Mouse (Mus musculus): Measurements from ENCODE around the gene Clec2d. TPM values are rescaled to one million over a fixed set of nuclear protein-coding genes. Genes with fewer than 3 reads are reported as not detected.
"Not testable (repeated sequence)": the region's sequence is repeated elsewhere in the genome, so short reads cannot be mapped to it uniquely, and the experiment has no call there.

Gene Clec2d
- polyA plus RNA-seq, 1 experiment from 2014 or later = not detected

- Histone ChIP-seq H3K4me1 (0 out of 2 replicates have a peak, but pooled peaks cover 7% of the 10 kb centered on the region), H3K4me3 (no peak overlapping the region), H3K36me3 (replicated peaks) (no peaks in the 10 kb centered on the region), H3K27me3 (replicated peaks; ENCODE audit: low read depth, poor library complexity, severe bottlenecking) (no peaks in the 10 kb centered on the region), H3K27ac (replicated peaks) (no peak overlapping the region), H3K9me3 (no peaks in the 10 kb centered on the region)
- DNase-seq (ENCODE audit: low spot score) = no peak
- WGBS = 91% methylated on average over 2 of the region's 2 CpGs
Observed at GRCm38 (mm10) chr6:129179281-129179680, 1.1 kb upstream of the Clec2d start.

- 75% methylated on average over 1 of the region's 1 CpGs for WGBS
- H3K27ac ChIP-seq (replicated peaks); H3K27me3 ChIP-seq (replicated peaks; ENCODE audit: low read depth, poor library complexity, severe bottlenecking); H3K4me3 ChIP-seq; H3K4me1 ChIP-seq; H3K9me3 ChIP-seq; H3K36me3 ChIP-seq (replicated peaks); DNase-seq (ENCODE audit: low spot score): not testable (repeated sequence)
Observed at GRCm38 (mm10) chr6:129179831-129180230, 584 bp upstream of the Clec2d start.

GRCm38 (mm10) chr6:129181249-129181648, 834 bp downstream of the Clec2d start:
- 7% methylated on average over 1 of the region's 1 CpGs for WGBS
- peak overlapping the region; percentile 86 for H3K27ac ChIP-seq (replicated peaks)
- H3K4me3 ChIP-seq = peak overlapping the region; percentile 52
- H3K4me1 ChIP-seq = 0 out of 2 replicates have a peak, but pooled peaks cover 7% of the 10 kb centered on the region
- no peaks in the 10 kb centered on the region for H3K27me3 ChIP-seq (replicated peaks; ENCODE audit: low read depth, poor library complexity, severe bottlenecking)
- H3K36me3 ChIP-seq (replicated peaks) = no peaks in the 10 kb centered on the region
- DNase-seq (ENCODE audit: low spot score) = no peak
- no peaks in the 10 kb centered on the region for H3K9me3 ChIP-seq

GRCm38 (mm10) chr6:129181683-129182082, 1.3 kb downstream of the Clec2d start:
- no peaks in the 10 kb centered on the region for H3K9me3 ChIP-seq
- DNase-seq (ENCODE audit: low spot score) = no peak
- 0 out of 2 replicates have a peak overlapping the region, but pooled peaks have one; percentile 16 for H3K4me3 ChIP-seq
- H3K27me3 ChIP-seq (replicated peaks; ENCODE audit: low read depth, poor library complexity, severe bottlenecking) = no peaks in the 10 kb centered on the region
- no peaks in the 10 kb centered on the region for H3K36me3 ChIP-seq (replicated peaks)
- 0 out of 2 replicates have a peak, but pooled peaks cover 7% of the 10 kb centered on the region for H3K4me1 ChIP-seq
- no peak overlapping the region for H3K27ac ChIP-seq (replicated peaks)

GRCm38 (mm10) chr6:129182518-129182917, 2.1 kb downstream of the Clec2d start:
- Histone ChIP-seq H3K27me3 (replicated peaks; ENCODE audit: low read depth, poor library complexity, severe bottlenecking) (no peaks in the 10 kb centered on the region), H3K27ac (replicated peaks) (no peak overlapping the region), H3K4me1 (0 out of 2 replicates have a peak, but pooled peaks cover 7% of the 10 kb centered on the region), H3K9me3 (no peaks in the 10 kb centered on the region), H3K36me3 (replicated peaks) (no peaks in the 10 kb centered on the region), H3K4me3 (no peak overlapping the region)
- WGBS = 65% methylated on average over 1 of the region's 1 CpGs
- no peak for DNase-seq (ENCODE audit: low spot score)

- H3K9me3 ChIP-seq; H3K4me3 ChIP-seq; DNase-seq (ENCODE audit: low spot score); H3K4me1 ChIP-seq; H3K27ac ChIP-seq (replicated peaks); H3K27me3 ChIP-seq (replicated peaks; ENCODE audit: low read depth, poor library complexity, severe bottlenecking); H3K36me3 ChIP-seq (replicated peaks): not testable (repeated sequence)
- WGBS = 84% methylated on average over 4 of the region's 4 CpGs
Observed at GRCm38 (mm10) chr6:129184001-129184400, 3.6 kb downstream of the Clec2d start.

GRCm38 (mm10) chr6:129184788-129185187, 4.4 kb downstream of the Clec2d start:
- H3K36me3 ChIP-seq (replicated peaks) = no peaks in the 10 kb centered on the region
- WGBS = 87% methylated on average over 5 of the region's 5 CpGs
- no peak overlapping the region for H3K27ac ChIP-seq (replicated peaks)
- no peaks in the 10 kb centered on the region for H3K9me3 ChIP-seq
- H3K4me3 ChIP-seq = no peak overlapping the region
- DNase-seq (ENCODE audit: low spot score) = no peak
- no peaks in the 10 kb centered on the region for H3K27me3 ChIP-seq (replicated peaks; ENCODE audit: low read depth, poor library complexity, severe bottlenecking)
- 0 out of 2 replicates have a peak, but pooled peaks cover 7% of the 10 kb centered on the region for H3K4me1 ChIP-seq

GRCm38 (mm10) chr6:129186022-129186421, 5.6 kb downstream of the Clec2d start:
- no peaks in the 10 kb centered on the region for H3K36me3 ChIP-seq (replicated peaks)
- no peak for DNase-seq (ENCODE audit: low spot score)
- no peaks in the 10 kb centered on the region for H3K27me3 ChIP-seq (replicated peaks; ENCODE audit: low read depth, poor library complexity, severe bottlenecking)
- no peak overlapping the region for H3K4me3 ChIP-seq
- H3K27ac ChIP-seq (replicated peaks) = no peak overlapping the region
- no peaks in the 10 kb centered on the region for H3K9me3 ChIP-seq
- 0 out of 2 replicates have a peak, but pooled peaks cover 2% of the 10 kb centered on the region for H3K4me1 ChIP-seq
- WGBS = 81% methylated on average over 4 of the region's 4 CpGs

- DNase-seq (ENCODE audit: low spot score) = no peak
- Histone ChIP-seq H3K4me1 (no peaks in the 10 kb centered on the region), H3K27ac (replicated peaks) (no peak overlapping the region), H3K9me3 (no peaks in the 10 kb centered on the region), H3K36me3 (replicated peaks) (no peaks in the 10 kb centered on the region), H3K4me3 (no peak overlapping the region), H3K27me3 (replicated peaks; ENCODE audit: low read depth, poor library complexity, severe bottlenecking) (no peaks in the 10 kb centered on the region)
- 94% methylated on average over 5 of the region's 5 CpGs for WGBS
Observed at GRCm38 (mm10) chr6:129186457-129187199, 6.2 kb downstream of the Clec2d start.

GRCm38 (mm10) chr6:129187200-129187651, 6.8 kb downstream of the Clec2d start:
- no peaks in the 10 kb centered on the region for H3K27me3 ChIP-seq (replicated peaks; ENCODE audit: low read depth, poor library complexity, severe bottlenecking)
- no peaks in the 10 kb centered on the region for H3K4me1 ChIP-seq
- no peaks in the 10 kb centered on the region for H3K9me3 ChIP-seq
- H3K4me3 ChIP-seq = no peak overlapping the region
- no peak overlapping the region for H3K27ac ChIP-seq (replicated peaks)
- no peaks in the 10 kb centered on the region for H3K36me3 ChIP-seq (replicated peaks)
- no peak for DNase-seq (ENCODE audit: low spot score)

GRCm38 (mm10) chr6:129187816-129188215, 7.4 kb downstream of the Clec2d start:
- DNase-seq (ENCODE audit: low spot score); H3K4me3 ChIP-seq; H3K27me3 ChIP-seq (replicated peaks; ENCODE audit: low read depth, poor library complexity, severe bottlenecking); H3K4me1 ChIP-seq; H3K27ac ChIP-seq (replicated peaks); H3K36me3 ChIP-seq (replicated peaks); H3K9me3 ChIP-seq: not testable (repeated sequence)
- WGBS = 91% methylated on average over 3 of the region's 3 CpGs

- Histone ChIP-seq H3K4me3 (no peak overlapping the region), H3K27ac (replicated peaks) (no peak overlapping the region), H3K9me3 (no peaks in the 10 kb centered on the region), H3K27me3 (replicated peaks; ENCODE audit: low read depth, poor library complexity, severe bottlenecking) (no peaks in the 10 kb centered on the region), H3K4me1 (no peaks in the 10 kb centered on the region), H3K36me3 (replicated peaks) (no peaks in the 10 kb centered on the region)
- WGBS = 90% methylated on average over 2 of the region's 2 CpGs
- no peak for DNase-seq (ENCODE audit: low spot score)
Observed at GRCm38 (mm10) chr6:129193431-129193830, 13.0 kb downstream of the Clec2d start.

- H3K27ac ChIP-seq (replicated peaks) = not testable (repeated sequence)
Observed at GRCm38 (mm10) chr6:129200066-129200465, 19.7 kb downstream of the Clec2d start.

More at GRCm38 (mm10) chr6:129200066-129200465, 19.7 kb downstream of the Clec2d start:
- not testable (repeated sequence) for H3K4me1 ChIP-seq; DNase-seq (ENCODE audit: low spot score); H3K9me3 ChIP-seq; H3K4me3 ChIP-seq; H3K36me3 ChIP-seq (replicated peaks); H3K27me3 ChIP-seq (replicated peaks; ENCODE audit: low read depth, poor library complexity, severe bottlenecking)

Measured in embryonic facial prominence, embryonic 10.5 days (tissue).